16 mouse cellular contexts compared by ENCODE assay signal in the genomic region with DNA sequence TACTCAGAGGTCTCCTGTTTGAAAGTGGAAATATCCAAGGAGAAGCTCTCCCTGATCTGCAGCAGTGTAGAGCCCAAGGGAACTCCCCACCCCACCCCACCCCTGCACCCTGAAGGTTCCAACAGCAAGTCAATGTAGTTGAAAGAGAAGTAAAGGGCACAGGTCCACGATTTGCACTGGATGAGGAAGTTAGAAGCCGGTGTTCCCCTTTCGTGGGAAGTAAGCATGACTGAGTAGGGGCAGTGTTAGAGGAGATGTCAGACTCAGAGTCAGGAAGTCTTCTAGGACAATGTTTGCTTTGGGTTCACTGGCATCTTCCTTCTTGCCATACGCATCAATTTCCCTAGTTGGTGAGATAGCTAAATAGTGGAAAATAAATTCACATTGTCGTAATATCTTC.
A peak's percentile ranks its signal among the peaks of the same experiment; 100 is the strongest.
DNase-seq lines count a peak whose midpoint lies in the region; ATAC-seq and TF ChIP-seq lines count a peak whose summit lies in the region.
"Had no signal": no experiment of that assay in that cellular context is flagged by ENCODE, and none has a peak within 500 bp of the region (broad histone marks: within the 10 kb centered on the region; RNA-seq: fewer than 3 reads in every experiment).

No protein-coding gene starts in this region.

- no peak for TF ChIP-seq CTCF in spleen, adult 2 months (IDR thresholded peaks at IDR 0.05; ENCODE audit: extremely low read depth, insufficient read depth, insufficient read length, insufficient replicate concordance)

- H3K4me2 ChIP-seq in heart, embryonic 14.5 days (ENCODE audit: low read length): peak overlapping the region; percentile 56; the same call in 1 of the 2 replicates
- H3K4me2 ChIP-seq: kidney, embryonic 15.5 days had no signal

- peaks cover 13 to 19% of the 10 kb centered on the region in 2 experiments for H3K4me1 ChIP-seq in heart, embryonic 14.5 days (ENCODE audit: control insufficient read depth in 2 of 2, insufficient read depth in 2 of 2, low read length in 2 of 2)
- H3K4me1 ChIP-seq in spleen, adult 2 months (ENCODE audit: control insufficient read depth, insufficient read depth, insufficient read length): no peaks in the 10 kb centered on the region
- H3K4me1 ChIP-seq: kidney, embryonic 15.5 days had no signal

- no peak overlapping the region for H3K4me3 ChIP-seq in heart, embryonic 14.5 days (ENCODE audit: control insufficient read depth in 1 of 2, insufficient read depth in 1 of 2, low read depth in 1 of 2, low read length in 2 of 2)
- H3K4me3 ChIP-seq in spleen, adult 2 months (ENCODE audit: extremely low read depth, insufficient read depth, insufficient read length): no peak overlapping the region
- H3K4me3 ChIP-seq: kidney, embryonic 15.5 days had no signal

- no peak overlapping the region for H3K9ac ChIP-seq in heart, embryonic 14.5 days (ENCODE audit: low read length)
- H3K9ac ChIP-seq: kidney, embryonic 15.5 days had no signal

- peak overlapping the region; percentile 81 to 91 for H3K27ac ChIP-seq in heart, embryonic 14.5 days (replicated peaks in 1 of 2; ENCODE audit: control insufficient read depth in 1 of 2, insufficient read depth in 1 of 2, low read depth in 2 of 2, low read length in 2 of 2)
- no peak overlapping the region for H3K27ac ChIP-seq in spleen, adult 2 months (ENCODE audit: insufficient read depth, low read length)
- H3K27ac ChIP-seq: embryonic facial prominence, embryonic 12.5 days; kidney, embryonic 15.5 days; macrophage; neural tube, embryonic 13.5 days had no signal

- no peak for DNase-seq in heart, postnatal 36 days
- DNase-seq in spleen, adult 2 months (ENCODE audit: low read depth in 1 of 2, low spot score in 2 of 2): peak; percentile 31 to 42
- no peak for DNase-seq in spleen, adult 12 weeks (ENCODE audit: low spot score)
- no peak for DNase-seq in layer of hippocampus, adult 9-10 months (ENCODE audit: low spot score)
- no peak for DNase-seq in kidney, postnatal 14 days
- DNase-seq: cerebellum, postnatal 36 days; lung, adult 18-20 months; thymus, postnatal 25 days had no signal

- 69% methylated on average over 5 of the region's 5 CpGs for WGBS in heart, embryonic 14.5 days
- 20% methylated on average over 5 of the region's 5 CpGs for WGBS in spleen, adult 2 months

- intact Hi-C loops in heart, postnatal 36 days (cut with DNase I): no loop called here

- no peaks in the 10 kb centered on the region for H3K27me3 ChIP-seq in heart, embryonic 14.5 days (ENCODE audit: control insufficient read depth, insufficient read depth, low read length)
- no peaks in the 10 kb centered on the region for H3K27me3 ChIP-seq in spleen, adult 2 months (ENCODE audit: control insufficient read depth, insufficient read depth, low read length)
- H3K27me3 ChIP-seq: embryonic facial prominence, embryonic 12.5 days; kidney, embryonic 15.5 days; neural tube, embryonic 13.5 days had no signal

- H3K9me3 ChIP-seq in heart, embryonic 14.5 days (ENCODE audit: control insufficient read depth, low read length): peaks cover 4% of the 10 kb centered on the region; the same call in 1 of the 2 replicates
- H3K9me3 ChIP-seq: embryonic facial prominence, embryonic 12.5 days; kidney, embryonic 15.5 days had no signal

- ATAC-seq in heart, embryonic 14.5 days (ENCODE audit: insufficient number of reproducible peaks, insufficient read depth, low FRiP score, low read depth): no peak
- ATAC-seq in common myeloid progenitor, adult 5-6 weeks (replicated peaks; ENCODE audit: low read depth, poor library complexity, severe bottlenecking): peak; percentile 86
- ATAC-seq in neutrophil, adult 5-6 weeks (ENCODE audit: extremely low read depth, insufficient number of reproducible peaks, low FRiP score, poor library complexity, severe bottlenecking): peak; percentile 60; the same call in 1 of the 2 replicates
- ATAC-seq: inflammation-experienced regulatory T-cells, adult 6 months had no signal

- no peak for TF ChIP-seq POLR2A in spleen, adult 2 months (IDR thresholded peaks at IDR 0.05; ENCODE audit: low read depth, low read length)

- H3K36me3 ChIP-seq in heart, embryonic 14.5 days (ENCODE audit: control insufficient read depth, insufficient read depth, low read length): no peaks in the 10 kb centered on the region
- H3K36me3 ChIP-seq in spleen, adult 2 months (ENCODE audit: control insufficient read depth, insufficient read depth, low read length): no peaks in the 10 kb centered on the region
- H3K36me3 ChIP-seq: embryonic facial prominence, embryonic 12.5 days; kidney, embryonic 15.5 days; neural tube, embryonic 13.5 days had no signal

Comparison
In these comparisons a context has a peak if more than half of its experiments do, and no peak if none do; other contexts are left out.
1. DNase-seq: peak in spleen, adult 2 months (2 of 2); none in heart, postnatal 36 days (0 of 2), spleen, adult 12 weeks (single experiment), layer of hippocampus, adult 9-10 months (single experiment) and kidney, postnatal 14 days (single experiment).